Mouse (Mus musculus) megakaryocyte, embryonic 14.5 days (primary cell): ENCODE data around the gene Iffo2. TPM values are rescaled to one million over a fixed set of nuclear protein-coding genes. Genes with fewer than 3 reads are reported as not detected.
"Not testable (repeated sequence)": the region's sequence is repeated elsewhere in the genome, so short reads cannot be mapped to it uniquely, and the experiment has no call there.

Experiments
- H3K27me3 ChIP-seq: replicated peaks from 2 replicates; pipeline ENCODE3; 2012; ENCODE audit warnings: inconsistent platforms
- H3K36me3 ChIP-seq: replicated peaks from 2 replicates; pipeline ENCODE3; 2012; ENCODE audit warnings: low read length, inconsistent platforms, mixed read lengths
- H3K4me1 ChIP-seq: 2 replicates; pipeline ENCODE4 v1.6.1; 2012; ENCODE audit warnings: inconsistent platforms
- H3K4me3 ChIP-seq: replicated peaks from 2 replicates; pipeline ENCODE3; 2012; ENCODE audit warnings: moderate library complexity, mild to moderate bottlenecking, inconsistent platforms
- H3K9me3 ChIP-seq: 2 replicates; pipeline ENCODE4 v1.6.1; 2012; ENCODE audit warnings: inconsistent platforms
- FLI1 ChIP-seq: IDR thresholded peaks from 2 replicates; pipeline ENCODE4 v1.6.1; 2012; ENCODE audit warnings: low read length, inconsistent platforms, mixed read lengths
- GATA1 ChIP-seq: IDR thresholded peaks from 3 replicates; pipeline ENCODE4 v1.6.1; 2012; ENCODE audit warnings: mixed read lengths, low read length, inconsistent platforms, borderline replicate concordance
- polyA plus RNA-seq: library from polyadenylated mRNA; stranded (reverse); fragments of >175 nt; gene quantifications from 2 replicates; pipeline ENCODE4 v1.2.3, GENCODE M21; 2012; ENCODE audit warnings: low replicate concordance; ENCODE audit not compliant: insufficient read depth

Gene Iffo2
- polyA plus RNA-seq, result 0.63 and 1.8 TPM in 2 replicates

- not testable (repeated sequence) for H3K9me3 ChIP-seq
Measured at GRCm38 (mm10) chr4:139530248-139530647, at the start of gene Iffo2. Gene Iffo2, plus strand, starts transcription at chr4:139530548.

GRCm38 (mm10) chr4:139481400-139481799 lies 48.9 kb upstream of the Iffo2 start:
- TF ChIP-seq FLI1, result no peak
- no peak for TF ChIP-seq GATA1
- H3K9me3 ChIP-seq, result no peaks in the 10 kb centered on the region
- no peaks in the 10 kb centered on the region for H3K27me3 ChIP-seq
- H3K4me3 ChIP-seq, result no peak overlapping the region
- peaks cover 99% of the 10 kb centered on the region for H3K36me3 ChIP-seq
- peaks cover 16% of the 10 kb centered on the region for H3K4me1 ChIP-seq

More at GRCm38 (mm10) chr4:139530248-139530647, at the start of gene Iffo2:
- H3K4me1 ChIP-seq, H3K36me3 ChIP-seq, H3K4me3 ChIP-seq: not testable (repeated sequence)
- peaks cover 60% of the 10 kb centered on the region for H3K27me3 ChIP-seq

- Histone ChIP-seq H3K4me1 (peaks cover 16% of the 10 kb centered on the region), H3K27me3 (no peaks in the 10 kb centered on the region), H3K4me3 (no peak overlapping the region), H3K36me3 (peaks cover 99% of the 10 kb centered on the region), H3K9me3 (no peaks in the 10 kb centered on the region)
- TF ChIP-seq GATA1 (no peak), FLI1 (no peak)
Measured at GRCm38 (mm10) chr4:139483461-139484105, 46.8 kb upstream of the Iffo2 start.

- H3K27me3 ChIP-seq, result no peaks in the 10 kb centered on the region
- H3K36me3 ChIP-seq, result peaks cover 99% of the 10 kb centered on the region
- no peak overlapping the region for H3K4me3 ChIP-seq
- H3K9me3 ChIP-seq, result no peaks in the 10 kb centered on the region
- H3K4me1 ChIP-seq, result peaks cover 16% of the 10 kb centered on the region
- TF ChIP-seq FLI1, result no peak
- TF ChIP-seq GATA1, result no peak
Measured at GRCm38 (mm10) chr4:139484496-139484895, 45.9 kb upstream of the Iffo2 start.

GRCm38 (mm10) chr4:139487085-139487484 lies 43.3 kb upstream of the Iffo2 start:
- TF ChIP-seq GATA1, result no peak
- TF ChIP-seq FLI1, result no peak
- H3K36me3 ChIP-seq, result peaks cover 99% of the 10 kb centered on the region
- H3K9me3 ChIP-seq, result no peaks in the 10 kb centered on the region
- peaks cover 8% of the 10 kb centered on the region; the same call in 1 of the 2 replicates for H3K4me1 ChIP-seq
- no peak overlapping the region for H3K4me3 ChIP-seq
- H3K27me3 ChIP-seq, result no peaks in the 10 kb centered on the region

GRCm38 (mm10) chr4:139488325-139488724 lies 42.0 kb upstream of the Iffo2 start:
- TF ChIP-seq GATA1 (no peak), FLI1 (no peak)
- Histone ChIP-seq H3K9me3 (no peaks in the 10 kb centered on the region), H3K27me3 (no peaks in the 10 kb centered on the region), H3K4me1 (peaks cover 15% of the 10 kb centered on the region; the same call in 1 of the 2 replicates), H3K4me3 (no peak overlapping the region), H3K36me3 (peaks cover 98% of the 10 kb centered on the region)

GRCm38 (mm10) chr4:139489946-139490345 lies 40.4 kb upstream of the Iffo2 start:
- Histone ChIP-seq H3K36me3 (peaks cover 82% of the 10 kb centered on the region), H3K4me1 (peaks cover 15% of the 10 kb centered on the region; the same call in 1 of the 2 replicates), H3K9me3 (no peaks in the 10 kb centered on the region), H3K27me3 (peaks cover 2% of the 10 kb centered on the region), H3K4me3 (no peak overlapping the region)
- no peak for TF ChIP-seq GATA1
- no peak for TF ChIP-seq FLI1

GRCm38 (mm10) chr4:139490413-139491055 lies 39.8 kb upstream of the Iffo2 start:
- H3K4me3 ChIP-seq, result no peak overlapping the region
- no peaks in the 10 kb centered on the region for H3K9me3 ChIP-seq
- peaks cover 15% of the 10 kb centered on the region; the same call in 1 of the 2 replicates for H3K4me1 ChIP-seq
- peaks cover 76% of the 10 kb centered on the region for H3K36me3 ChIP-seq
- H3K27me3 ChIP-seq, result peaks cover 4% of the 10 kb centered on the region
- TF ChIP-seq GATA1, result no peak
- TF ChIP-seq FLI1, result no peak

GRCm38 (mm10) chr4:139491541-139492170 lies 38.7 kb upstream of the Iffo2 start:
- H3K4me3 ChIP-seq, result no peak overlapping the region
- peaks cover 11% of the 10 kb centered on the region for H3K27me3 ChIP-seq
- peaks cover 66% of the 10 kb centered on the region for H3K36me3 ChIP-seq
- no peaks in the 10 kb centered on the region for H3K9me3 ChIP-seq
- peaks cover 16% of the 10 kb centered on the region; the same call in 1 of the 2 replicates for H3K4me1 ChIP-seq
- no peak for TF ChIP-seq GATA1
- TF ChIP-seq FLI1, result no peak
